Mouse (Mus musculus) stomach, embryonic 15.5 days (tissue): ENCODE measurements around the gene Man2a1. TPM values are rescaled to one million over a fixed set of nuclear protein-coding genes. Genes with fewer than 3 reads are reported as not detected.

Experiments used
- ATAC-seq: fragments of 200-750 bp; cut with Nextera tagmentation; 2 replicates; pipeline ENCODE4 v1.8.0; 2017; ENCODE audit warnings: low read depth, moderate number of reproducible peaks, moderate TSS enrichment; ENCODE audit not compliant: insufficient read depth, low FRiP score
- H3K27ac ChIP-seq: fragments of 300-500 bp; sonication (generic); 2 replicates; pipeline ENCODE4 v1.5.1; 2015; ENCODE audit warnings: mild to moderate bottlenecking, inconsistent platforms
- H3K27me3 ChIP-seq: fragments of 300-500 bp; sonication (generic); replicated peaks from 2 replicates; pipeline ENCODE4 v1.6.1; 2015; ENCODE audit warnings: inconsistent platforms
- H3K36me3 ChIP-seq: fragments of 300-500 bp; sonication (generic); 2 replicates; pipeline ENCODE4 v1.6.1; 2015; ENCODE audit warnings: inconsistent platforms
- H3K4me1 ChIP-seq: fragments of 300-500 bp; sonication (generic); 2 replicates; pipeline ENCODE4 v1.6.1; 2015; ENCODE audit warnings: inconsistent platforms
- H3K4me2 ChIP-seq: fragments of 300-500 bp; sonication (generic); 2 replicates; pipeline ENCODE4 v1.6.1; 2015; ENCODE audit warnings: mild to moderate bottlenecking, inconsistent platforms
- H3K4me3 ChIP-seq: fragments of 300-500 bp; sonication (generic); replicated peaks from 2 replicates; pipeline ENCODE4 v1.5.1; 2015; ENCODE audit warnings: inconsistent platforms
- H3K9ac ChIP-seq: fragments of 300-500 bp; sonication (generic); 2 replicates; pipeline ENCODE4 v1.6.1; 2015; ENCODE audit warnings: inconsistent platforms
- H3K9me3 ChIP-seq: fragments of 300-500 bp; sonication (generic); 2 replicates; pipeline ENCODE4 v1.6.1; 2016; ENCODE audit warnings: inconsistent platforms
- WGBS: fragments of 180-500 bp; shearing (Covaris S2); methylation state at CpG from one replicate; pipeline ENCODE4 v1.1.7; 2015; 5-methylcytosine and 5-hydroxymethylcytosine counted together
- polyA plus RNA-seq: library from polyadenylated mRNA; unstranded; fragments of >200 nt; fragmentation: Nextera tagmentation; extraction: Ambion mirVana; gene quantifications from 2 replicates; pipeline ENCODE4 v1.2.1, GENCODE M21; 2015

Gene Man2a1
- polyA plus RNA-seq, 1 experiment from 2014 or later: 14.3 TPM

- no peak for ATAC-seq
- Histone ChIP-seq H3K9me3 (no peaks in the 10 kb centered on the region), H3K36me3 (no peaks in the 10 kb centered on the region), H3K27me3 (no peaks in the 10 kb centered on the region), H3K4me1 (peaks cover 18% of the 10 kb centered on the region; the same call in 1 of the 2 replicates), H3K4me3 (no peak overlapping the region), H3K9ac (no peak overlapping the region), H3K4me2 (peak overlapping the region; percentile 6), H3K27ac (no peak overlapping the region)
- WGBS: 61% methylated on average over 5 of the region's 5 CpGs
These were observed 3.6 kb downstream of the Man2a1 start for GRCm38 (mm10) chr17:64604163-64604562.

- Histone ChIP-seq H3K4me1 (peaks cover 17% of the 10 kb centered on the region; the same call in 1 of the 2 replicates), H3K27ac (no peak overlapping the region)
- WGBS: 81% methylated on average over 6 of the region's 6 CpGs
These were observed 7.7 kb downstream of the Man2a1 start for GRCm38 (mm10) chr17:64608228-64608627.

GRCm38 (mm10) chr17:64608923-64609598 is 8.5 kb downstream of the Man2a1 start:
- Histone ChIP-seq H3K36me3 (no peaks in the 10 kb centered on the region), H3K9me3 (no peaks in the 10 kb centered on the region), H3K4me1 (peaks cover 9% of the 10 kb centered on the region; the same call in 1 of the 2 replicates), H3K27ac (no peak overlapping the region), H3K27me3 (no peaks in the 10 kb centered on the region), H3K4me2 (no peak overlapping the region), H3K4me3 (no peak overlapping the region), H3K9ac (no peak overlapping the region)
- WGBS: 62% methylated on average over 6 of the region's 6 CpGs
- no peak for ATAC-seq

More at GRCm38 (mm10) chr17:64608228-64608627, 7.7 kb downstream of the Man2a1 start:
- Histone ChIP-seq H3K4me3 (no peak overlapping the region), H3K9ac (no peak overlapping the region), H3K36me3 (no peaks in the 10 kb centered on the region), H3K9me3 (no peaks in the 10 kb centered on the region), H3K4me2 (no peak overlapping the region), H3K27me3 (no peaks in the 10 kb centered on the region)
- ATAC-seq: no peak

- no peaks in the 10 kb centered on the region for H3K36me3 ChIP-seq
- no peak for ATAC-seq
- no peaks in the 10 kb centered on the region for H3K27me3 ChIP-seq
- H3K4me1 ChIP-seq: 0 out of 2 replicates have a peak, but pooled peaks cover 7% of the 10 kb centered on the region
- H3K9me3 ChIP-seq: no peaks in the 10 kb centered on the region
- H3K9ac ChIP-seq: no peak overlapping the region
- H3K27ac ChIP-seq: no peak overlapping the region
- no peak overlapping the region for H3K4me2 ChIP-seq
- WGBS: 56% methylated on average over 3 of the region's 3 CpGs
- H3K4me3 ChIP-seq: no peak overlapping the region
These were observed 9.2 kb downstream of the Man2a1 start for GRCm38 (mm10) chr17:64609741-64610140.

- Histone ChIP-seq H3K4me1 (0 out of 2 replicates have a peak, but pooled peaks cover 7% of the 10 kb centered on the region), H3K4me3 (no peak overlapping the region), H3K9ac (no peak overlapping the region), H3K9me3 (no peaks in the 10 kb centered on the region), H3K27me3 (no peaks in the 10 kb centered on the region), H3K4me2 (no peak overlapping the region), H3K27ac (no peak overlapping the region), H3K36me3 (no peaks in the 10 kb centered on the region)
- WGBS: 73% methylated on average over 5 of the region's 5 CpGs
- ATAC-seq: no peak
These were observed 10.9 kb downstream of the Man2a1 start for GRCm38 (mm10) chr17:64611426-64611825.

GRCm38 (mm10) chr17:64612135-64612885 is 11.8 kb downstream of the Man2a1 start:
- no peaks in the 10 kb centered on the region for H3K27me3 ChIP-seq
- no peak overlapping the region for H3K4me2 ChIP-seq
- H3K4me3 ChIP-seq: no peak overlapping the region
- H3K9me3 ChIP-seq: no peaks in the 10 kb centered on the region
- no peaks in the 10 kb centered on the region for H3K36me3 ChIP-seq
- H3K9ac ChIP-seq: no peak overlapping the region
- 70% methylated on average over 16 of the region's 16 CpGs for WGBS
- 0 out of 2 replicates have a peak, but pooled peaks cover 7% of the 10 kb centered on the region for H3K4me1 ChIP-seq
- ATAC-seq: peak; percentile 65; the same call in 1 of the 2 replicates
- peak overlapping the region; percentile 64 for H3K27ac ChIP-seq

GRCm38 (mm10) chr17:64612930-64613329 is 12.4 kb downstream of the Man2a1 start:
- 0 out of 2 replicates have a peak, but pooled peaks cover 7% of the 10 kb centered on the region for H3K4me1 ChIP-seq
- H3K27me3 ChIP-seq: no peaks in the 10 kb centered on the region
- H3K4me3 ChIP-seq: no peak overlapping the region
- ATAC-seq: no peak
- WGBS: 67% methylated on average over 3 of the region's 3 CpGs
- H3K27ac ChIP-seq: peak overlapping the region; percentile 64
- H3K9ac ChIP-seq: no peak overlapping the region
- H3K36me3 ChIP-seq: no peaks in the 10 kb centered on the region
- no peaks in the 10 kb centered on the region for H3K9me3 ChIP-seq
- H3K4me2 ChIP-seq: no peak overlapping the region

- peak overlapping the region; percentile 64; the same call in 1 of the 2 replicates for H3K27ac ChIP-seq
- no peak overlapping the region for H3K9ac ChIP-seq
- WGBS: 45% methylated on average over 3 of the region's 3 CpGs
- H3K4me3 ChIP-seq: no peak overlapping the region
- H3K27me3 ChIP-seq: no peaks in the 10 kb centered on the region
- no peaks in the 10 kb centered on the region for H3K36me3 ChIP-seq
- no peaks in the 10 kb centered on the region for H3K9me3 ChIP-seq
- H3K4me2 ChIP-seq: no peak overlapping the region
- H3K4me1 ChIP-seq: 0 out of 2 replicates have a peak, but pooled peaks cover 7% of the 10 kb centered on the region
- peak; percentile 16; the same call in 1 of the 2 replicates for ATAC-seq
These were observed 12.8 kb downstream of the Man2a1 start for GRCm38 (mm10) chr17:64613351-64613750.

GRCm38 (mm10) chr17:64614804-64615203 is 14.3 kb downstream of the Man2a1 start:
- Histone ChIP-seq H3K27me3 (no peaks in the 10 kb centered on the region), H3K36me3 (no peaks in the 10 kb centered on the region), H3K4me2 (no peak overlapping the region), H3K27ac (no peak overlapping the region), H3K4me1 (0 out of 2 replicates have a peak, but pooled peaks cover 5% of the 10 kb centered on the region), H3K9me3 (no peaks in the 10 kb centered on the region), H3K4me3 (no peak overlapping the region), H3K9ac (no peak overlapping the region)
- 75% methylated on average over 3 of the region's 3 CpGs for WGBS
- ATAC-seq: no peak

- Histone ChIP-seq H3K27ac (no peak overlapping the region), H3K9ac (no peak overlapping the region), H3K4me2 (no peak overlapping the region), H3K27me3 (no peaks in the 10 kb centered on the region), H3K36me3 (no peaks in the 10 kb centered on the region), H3K9me3 (no peaks in the 10 kb centered on the region), H3K4me3 (no peak overlapping the region), H3K4me1 (0 out of 2 replicates have a peak, but pooled peaks cover 5% of the 10 kb centered on the region)
- WGBS: 91% methylated on average over 6 of the region's 6 CpGs
- no peak for ATAC-seq
These were observed 14.9 kb downstream of the Man2a1 start for GRCm38 (mm10) chr17:64615420-64615819.

GRCm38 (mm10) chr17:64616259-64616658 is 15.7 kb downstream of the Man2a1 start:
- H3K27me3 ChIP-seq: no peaks in the 10 kb centered on the region
- no peak for ATAC-seq
- H3K4me1 ChIP-seq: 0 out of 2 replicates have a peak, but pooled peaks cover 5% of the 10 kb centered on the region
- H3K4me3 ChIP-seq: no peak overlapping the region
- 84% methylated on average over 6 of the region's 6 CpGs for WGBS
- H3K9me3 ChIP-seq: no peaks in the 10 kb centered on the region
- no peak overlapping the region for H3K4me2 ChIP-seq
- H3K9ac ChIP-seq: no peak overlapping the region
- H3K36me3 ChIP-seq: no peaks in the 10 kb centered on the region
- no peak overlapping the region for H3K27ac ChIP-seq

- H3K4me1 ChIP-seq: no peaks in the 10 kb centered on the region
- H3K27me3 ChIP-seq: no peaks in the 10 kb centered on the region
- H3K9ac ChIP-seq: no peak overlapping the region
- H3K4me2 ChIP-seq: no peak overlapping the region
- H3K27ac ChIP-seq: peak overlapping the region; percentile 33; the same call in 1 of the 2 replicates
- H3K36me3 ChIP-seq: no peaks in the 10 kb centered on the region
- 56% methylated on average over 4 of the region's 4 CpGs for WGBS
- ATAC-seq: peak; percentile 67; the same call in 1 of the 2 replicates
- no peaks in the 10 kb centered on the region for H3K9me3 ChIP-seq
- H3K4me3 ChIP-seq: no peak overlapping the region
These were observed 17.3 kb downstream of the Man2a1 start for GRCm38 (mm10) chr17:64617838-64618237.
